Mouse (Mus musculus) kidney, adult 2 months (tissue): Measurements from ENCODE around the gene Plekhg6.

Source experiments
- CTCF ChIP-seq: fragments of 200-500 bp; conservative IDR thresholded peaks from 2 replicates; pipeline ENCODE4 v1.5.1; 2011; ENCODE audit warnings: low read depth, mild to moderate bottlenecking, control low read depth, low read length, moderate library complexity, mixed read lengths; ENCODE audit not compliant: insufficient read depth, insufficient read length
- POLR2A ChIP-seq: fragments of 200-500 bp; IDR thresholded peaks from one replicate; pipeline ENCODE4 v1.6.1; 2011; ENCODE audit warnings: low read depth, low read length, control low read depth

DNA sequence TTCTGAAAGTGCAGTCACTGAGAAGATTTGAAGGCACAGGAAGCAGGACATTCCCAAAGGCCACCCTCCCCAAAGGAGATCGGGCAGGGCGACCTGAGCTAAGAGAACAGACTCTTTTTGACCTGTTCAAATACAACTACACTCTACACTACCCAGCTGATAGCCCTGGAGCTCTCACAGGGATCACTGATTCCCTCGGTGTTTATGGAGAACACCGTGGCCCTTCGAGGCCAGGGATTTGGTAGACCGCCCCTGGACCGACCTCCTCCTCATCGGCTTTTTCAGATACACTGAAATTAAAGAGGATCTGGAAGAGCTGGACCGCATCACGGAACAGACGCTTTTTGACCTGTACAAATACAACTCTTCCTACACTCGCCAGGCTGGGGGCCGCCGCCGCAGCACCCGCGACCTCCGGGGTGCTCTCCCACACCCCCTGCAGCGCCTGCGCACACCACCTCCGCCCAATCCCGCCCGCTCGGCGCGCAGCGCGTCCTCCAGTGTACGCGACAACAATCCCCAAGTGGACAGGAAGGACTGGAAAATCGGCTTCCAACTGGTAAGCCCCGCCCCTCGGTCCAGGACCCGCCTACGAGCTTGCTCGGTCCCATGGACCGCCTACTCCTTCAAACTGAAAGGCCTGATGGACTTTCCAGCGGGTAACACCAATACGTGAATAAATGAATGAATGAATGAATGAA lies 49.8 kb downstream of the Plekhg6 start:
- TF ChIP-seq POLR2A (peak; percentile 76), CTCF (peak; percentile 23; the same call in 1 of the 2 replicates)
